Mouse (Mus musculus) limb, embryonic 10.5 days (tissue): ENCODE results near the gene Traf6. TPM values are rescaled to one million over a fixed set of nuclear protein-coding genes. Genes with fewer than 3 reads are reported as not detected.

Source experiments
- DNase-seq: peaks from one replicate; pipeline ENCODE4 v3.0.0-alpha.2; 2017; ENCODE audit warnings: low spot score
- H3K27ac ChIP-seq: fragments of 300-500 bp; sonication (generic); 2 replicates; pipeline ENCODE4 v1.5.1; 2016; ENCODE audit warnings: mild to moderate bottlenecking
- H3K27me3 ChIP-seq: fragments of 300-500 bp; sonication (generic); 2 replicates; pipeline ENCODE4 v1.6.1; 2016; ENCODE audit warnings: low read depth, mild to moderate bottlenecking; ENCODE audit not compliant: poor library complexity, severe bottlenecking
- H3K36me3 ChIP-seq: fragments of 300-500 bp; sonication (generic); 2 replicates; pipeline ENCODE4 v1.6.1; 2016; ENCODE audit warnings: mild to moderate bottlenecking, moderate library complexity
- H3K4me1 ChIP-seq: fragments of 300-500 bp; sonication (generic); 2 replicates; pipeline ENCODE4 v1.6.1; 2016
- H3K4me3 ChIP-seq: fragments of 300-500 bp; sonication (generic); 2 replicates; pipeline ENCODE4 v1.5.1; 2016; ENCODE audit warnings: mild to moderate bottlenecking, moderate library complexity
- H3K9me3 ChIP-seq: fragments of 300-500 bp; sonication (generic); replicated peaks from 2 replicates; pipeline ENCODE4 v1.6.1; 2016; ENCODE audit warnings: mild to moderate bottlenecking
- WGBS: fragments of 180-500 bp; shearing (Covaris S2); methylation state at CpG from one replicate; pipeline ENCODE4 v1.1.7; 2016; 5-methylcytosine and 5-hydroxymethylcytosine counted together
- polyA plus RNA-seq: library from polyadenylated mRNA; unstranded; fragments of >200 nt; fragmentation: Nextera tagmentation; extraction: Ambion mirVana; gene quantifications from 2 replicates; pipeline ENCODE4 v1.2.1, GENCODE M21; 2016

Traf6 gene
- polyA plus RNA-seq, 1 experiment from 2014 or later, result 16.1 TPM

DNA sequence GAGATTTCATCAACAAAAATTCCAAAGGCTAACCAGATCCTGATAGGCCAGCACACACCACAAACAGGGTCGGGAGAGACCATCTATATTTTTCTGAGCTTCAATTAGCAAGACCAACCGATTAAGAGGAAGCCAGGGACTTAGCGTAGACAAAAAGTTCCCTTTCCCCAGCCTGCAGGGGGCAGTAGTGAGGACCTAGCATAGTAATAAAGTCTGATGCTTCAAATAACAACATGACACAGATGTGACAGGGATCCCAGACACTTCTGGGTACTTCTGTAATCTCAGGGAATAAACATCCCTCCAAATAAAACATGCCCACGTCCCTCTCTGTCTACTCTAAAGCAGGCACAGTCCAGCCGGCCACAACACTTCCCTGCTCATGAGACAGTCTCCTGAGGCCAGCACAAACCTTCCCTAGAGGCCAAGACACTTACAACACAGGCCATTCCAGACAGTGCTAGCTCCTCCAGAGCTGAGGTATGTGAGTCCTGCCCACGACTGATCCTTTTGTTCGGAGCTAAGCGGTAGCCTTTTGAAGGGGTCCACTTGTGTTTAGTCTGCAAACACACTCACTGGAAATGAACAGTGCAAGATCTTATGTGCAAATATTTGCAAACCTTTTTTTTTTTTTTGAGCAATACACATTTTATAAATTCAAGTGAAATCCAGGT lies 37.6 kb downstream of the Traf6 start:
- WGBS, result 86% methylated on average over 8 of the region's 8 CpGs
- Histone ChIP-seq H3K4me1 (no peaks in the 10 kb centered on the region), H3K4me3 (no peak overlapping the region), H3K27me3 (no peaks in the 10 kb centered on the region), H3K9me3 (no peaks in the 10 kb centered on the region), H3K27ac (no peak overlapping the region), H3K36me3 (peaks cover 24% of the 10 kb centered on the region)
- DNase-seq, result peak; percentile 42

DNA sequence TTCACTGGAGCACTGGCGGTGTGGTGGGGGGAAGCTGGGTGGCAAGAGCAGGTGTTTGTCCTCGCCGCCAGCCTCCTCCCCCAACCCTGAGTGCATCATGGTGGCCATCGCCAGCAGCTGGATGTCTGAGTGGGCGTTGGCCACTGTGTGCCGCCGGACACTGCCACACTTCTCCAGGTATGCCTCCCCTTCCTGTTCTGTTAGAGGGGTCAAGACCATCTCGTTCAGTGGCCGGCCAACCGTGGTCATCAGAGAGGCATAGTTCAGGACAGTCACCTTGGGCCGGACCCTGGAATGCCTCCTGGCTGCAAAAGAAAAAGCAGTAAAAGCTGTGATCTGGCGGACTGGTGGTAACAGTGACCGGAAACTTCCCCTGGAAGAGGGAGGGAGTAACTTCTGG lies 38.9 kb downstream of the Traf6 start:
- Histone ChIP-seq H3K36me3 (peaks cover 27% of the 10 kb centered on the region), H3K4me3 (no peak overlapping the region), H3K27me3 (no peaks in the 10 kb centered on the region), H3K27ac (no peak overlapping the region), H3K9me3 (no peaks in the 10 kb centered on the region), H3K4me1 (no peaks in the 10 kb centered on the region)
- no peak for DNase-seq
- 90% methylated on average over 13 of the region's 13 CpGs for WGBS

DNA sequence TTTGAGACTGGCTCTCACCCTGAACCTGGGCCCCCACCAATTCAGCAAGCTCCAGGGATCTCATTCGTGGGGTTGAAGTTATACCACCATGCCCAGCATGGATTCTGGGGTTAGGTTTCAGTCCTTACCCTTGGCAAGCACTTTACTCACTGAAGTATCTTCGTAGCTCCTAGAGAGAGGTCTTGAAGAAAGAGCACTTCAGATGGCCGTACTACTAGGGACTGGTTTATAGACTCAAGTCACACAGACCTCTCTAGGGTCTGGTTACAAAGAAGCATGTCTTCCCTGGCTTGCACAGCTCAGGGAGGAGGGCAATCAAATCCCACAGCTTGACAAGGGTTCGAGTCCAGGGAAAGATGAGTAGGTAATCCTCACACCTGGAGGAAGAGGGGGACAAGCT lies 43.6 kb downstream of the Traf6 start:
- Histone ChIP-seq H3K9me3 (no peaks in the 10 kb centered on the region), H3K27me3 (no peaks in the 10 kb centered on the region), H3K36me3 (peaks cover 20% of the 10 kb centered on the region), H3K27ac (peak overlapping the region; percentile 74; the same call in 1 of the 2 replicates), H3K4me3 (no peak overlapping the region), H3K4me1 (peaks cover 13% of the 10 kb centered on the region)
- DNase-seq, result no peak
- WGBS, result 87% methylated on average over 4 of the region's 4 CpGs

DNA sequence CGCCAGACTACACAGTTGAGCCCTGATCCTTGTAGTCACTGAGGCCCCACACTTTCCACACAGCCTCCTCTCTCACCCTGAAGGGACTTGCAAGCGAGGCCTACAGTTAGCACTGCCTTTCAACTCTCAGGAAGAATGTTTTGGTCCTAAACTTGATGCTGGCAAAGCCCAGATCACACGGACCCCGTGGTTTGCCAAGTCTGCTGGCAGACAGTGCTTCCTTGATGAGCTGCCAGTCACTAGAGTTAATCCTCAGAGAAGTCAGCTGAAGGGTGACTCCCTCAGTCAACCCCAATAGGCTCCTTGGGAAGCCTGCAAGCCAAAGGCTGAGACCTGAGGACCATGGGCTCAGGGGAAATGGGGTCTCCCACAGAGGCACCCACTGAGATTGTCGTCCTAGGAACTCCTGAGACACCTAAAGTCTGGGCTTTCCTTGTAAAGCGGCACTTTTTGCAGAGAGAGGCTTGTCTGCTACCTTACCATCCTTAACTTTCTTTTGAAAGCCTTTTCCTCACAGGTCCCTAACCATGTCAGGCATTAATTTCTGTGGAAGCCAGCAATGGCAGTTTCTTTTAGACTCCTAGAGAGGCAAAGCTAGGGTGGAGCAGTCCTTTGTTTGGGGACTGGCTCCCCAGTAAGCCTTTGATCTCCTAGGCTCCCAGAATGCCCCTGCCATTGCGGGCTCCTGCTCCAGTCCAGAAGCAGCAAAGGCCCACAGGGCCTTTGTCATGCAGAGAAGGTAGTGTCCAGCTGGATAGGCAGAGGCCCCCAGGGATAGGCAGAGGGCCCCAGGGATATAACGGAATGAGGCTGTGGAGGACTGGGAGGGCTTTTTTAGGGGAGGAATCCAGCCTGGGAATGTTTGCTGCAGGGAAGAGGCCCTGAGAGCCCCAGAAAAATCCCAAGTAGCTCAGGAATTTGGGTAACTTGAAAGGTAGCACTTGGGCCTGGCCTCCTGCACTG lies 44.4 kb downstream of the Traf6 start:
- peaks cover 13% of the 10 kb centered on the region for H3K4me1 ChIP-seq
- H3K36me3 ChIP-seq, result peaks cover 15% of the 10 kb centered on the region
- peak overlapping the region; percentile 74 for H3K27ac ChIP-seq
- H3K4me3 ChIP-seq, result no peak overlapping the region
- H3K9me3 ChIP-seq, result no peaks in the 10 kb centered on the region
- DNase-seq, result no peak
- 43% methylated on average over 8 of the region's 8 CpGs for WGBS
- H3K27me3 ChIP-seq, result no peaks in the 10 kb centered on the region

DNA sequence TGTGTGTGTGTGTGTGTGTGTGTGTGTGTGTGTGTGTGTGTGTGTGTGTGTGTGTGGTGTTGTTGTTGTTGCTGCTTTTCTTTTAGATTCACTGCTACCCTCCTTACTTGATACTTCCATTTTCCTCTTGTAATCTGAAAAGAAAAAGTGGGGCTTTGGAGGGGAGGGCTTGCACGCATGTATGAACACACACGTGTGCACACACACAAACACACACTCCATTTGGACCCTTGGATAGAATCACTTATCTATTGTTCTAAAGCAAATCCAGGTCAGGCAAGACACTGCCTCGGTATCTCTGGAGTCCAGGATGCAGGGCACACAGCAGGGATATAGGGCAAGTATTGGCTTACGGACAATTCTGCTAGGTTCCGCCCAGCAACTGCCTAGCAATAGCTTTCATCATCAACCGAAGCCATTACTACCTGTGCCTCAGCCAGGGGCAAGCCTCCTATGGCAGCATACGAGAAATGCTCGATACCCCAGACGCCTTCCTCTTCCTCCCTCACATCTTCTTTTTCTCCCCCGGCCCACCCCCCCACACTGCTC lies 45.2 kb downstream of the Traf6 start:
- no peak for DNase-seq
- Histone ChIP-seq H3K9me3 (no peaks in the 10 kb centered on the region), H3K27ac (peak overlapping the region; percentile 74; the same call in 1 of the 2 replicates), H3K36me3 (peaks cover 19% of the 10 kb centered on the region), H3K27me3 (no peaks in the 10 kb centered on the region), H3K4me3 (no peak overlapping the region), H3K4me1 (peaks cover 13% of the 10 kb centered on the region)
- 78% methylated on average over 10 of the region's 10 CpGs for WGBS

DNA sequence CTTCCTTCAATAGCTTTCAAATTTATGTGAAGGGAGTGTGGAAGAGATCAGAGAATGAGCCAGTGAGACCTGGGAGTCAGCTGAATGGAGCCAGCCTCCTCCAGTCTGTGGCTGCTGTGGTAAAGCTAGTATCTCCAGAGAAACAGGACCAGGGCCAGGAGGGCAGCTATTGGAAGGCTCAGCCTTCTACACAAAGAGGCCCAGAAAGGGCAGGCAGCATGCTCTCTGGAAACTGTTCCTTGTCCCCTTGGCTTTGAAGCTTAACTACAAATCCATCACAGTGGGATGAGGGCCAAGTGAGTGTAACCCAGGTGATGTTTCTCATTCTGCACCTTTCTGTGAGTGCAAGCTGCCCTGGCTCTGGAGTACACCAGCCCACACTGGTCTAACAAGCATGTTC lies 49.6 kb downstream of the Traf6 start:
- Histone ChIP-seq H3K4me1 (peaks cover 9% of the 10 kb centered on the region), H3K36me3 (peaks cover 17% of the 10 kb centered on the region), H3K4me3 (no peak overlapping the region), H3K27me3 (no peaks in the 10 kb centered on the region), H3K27ac (no peak overlapping the region), H3K9me3 (no peaks in the 10 kb centered on the region)
- DNase-seq, result no peak

DNA sequence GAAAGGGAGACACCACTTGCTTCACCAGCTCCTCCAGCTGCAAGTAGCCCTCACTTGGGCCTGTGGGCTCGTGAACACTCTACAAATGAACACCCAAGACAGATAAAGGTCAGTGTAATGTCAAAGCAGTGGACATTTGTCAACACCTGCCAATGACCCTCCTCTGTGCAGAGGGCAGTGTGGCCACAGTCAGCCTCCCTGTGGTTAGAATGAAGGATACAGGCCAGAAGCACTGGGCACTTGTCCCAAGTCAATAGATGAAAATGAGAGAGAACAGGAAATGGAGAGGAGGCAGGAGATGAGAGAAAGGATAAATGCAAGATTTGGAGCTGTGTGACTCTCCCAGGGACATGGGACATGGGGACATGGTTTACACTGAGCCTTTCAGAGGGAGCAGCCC lies 51.2 kb downstream of the Traf6 start:
- Histone ChIP-seq H3K27ac (no peak overlapping the region), H3K9me3 (no peaks in the 10 kb centered on the region), H3K4me3 (no peak overlapping the region), H3K36me3 (peaks cover 29% of the 10 kb centered on the region), H3K27me3 (no peaks in the 10 kb centered on the region), H3K4me1 (no peaks in the 10 kb centered on the region; the same call in 1 of the 2 replicates)
- DNase-seq, result no peak
- 40% methylated on average over 1 of the region's 1 CpGs for WGBS

DNA sequence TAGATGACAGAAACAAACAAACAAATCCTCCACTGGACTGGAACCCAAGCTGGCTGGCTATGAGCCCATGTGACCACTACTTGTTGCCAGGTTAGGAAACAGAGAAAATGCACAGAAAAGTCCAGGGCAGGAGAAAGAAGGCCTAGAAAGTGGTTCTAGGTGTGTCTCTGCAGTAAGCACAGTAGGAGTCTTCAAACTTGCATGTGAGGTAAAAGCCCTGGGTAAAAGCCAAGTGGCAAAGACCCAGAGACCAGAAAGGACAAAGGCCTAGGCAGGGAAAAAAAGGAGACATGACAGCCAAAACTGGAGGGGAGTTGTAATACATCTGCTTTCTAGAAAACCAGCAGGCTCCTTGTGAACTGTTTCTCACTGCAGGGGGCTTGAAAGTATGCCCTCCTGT lies 52.7 kb downstream of the Traf6 start:
- H3K4me3 ChIP-seq, result no peak overlapping the region
- peaks cover 31% of the 10 kb centered on the region for H3K36me3 ChIP-seq
- no peak overlapping the region for H3K27ac ChIP-seq
- DNase-seq, result no peak
- no peaks in the 10 kb centered on the region for H3K9me3 ChIP-seq
- no peaks in the 10 kb centered on the region for H3K27me3 ChIP-seq
- no peaks in the 10 kb centered on the region; the same call in 1 of the 2 replicates for H3K4me1 ChIP-seq

DNA sequence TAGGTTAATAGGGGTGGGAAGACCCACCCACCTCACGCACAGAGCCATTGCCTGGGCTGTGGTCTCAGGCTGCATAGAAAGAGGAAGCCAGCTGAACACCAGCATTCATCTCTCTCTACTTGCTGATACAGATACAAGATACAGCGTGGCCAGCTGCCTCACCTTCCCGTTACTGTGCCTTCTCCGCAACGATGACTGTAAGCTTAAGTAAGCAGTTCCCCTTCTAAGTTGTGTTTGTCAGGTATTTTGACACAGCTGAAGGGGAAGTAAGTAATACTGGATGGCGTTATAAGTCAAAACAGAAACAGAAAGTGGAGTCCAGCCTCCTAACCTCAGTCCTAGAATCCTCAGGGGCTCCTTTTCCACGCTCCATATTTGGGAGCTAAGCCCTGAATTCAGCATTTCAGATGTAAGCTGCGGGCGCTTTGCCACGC lies 54.6 kb downstream of the Traf6 start:
- peaks cover 33% of the 10 kb centered on the region for H3K36me3 ChIP-seq
- H3K27ac ChIP-seq, result no peak overlapping the region
- H3K4me1 ChIP-seq, result no peaks in the 10 kb centered on the region; the same call in 1 of the 2 replicates
- no peaks in the 10 kb centered on the region for H3K27me3 ChIP-seq
- 90% methylated on average over 10 of the region's 10 CpGs for WGBS
- H3K4me3 ChIP-seq, result no peak overlapping the region
- DNase-seq, result no peak
- no peaks in the 10 kb centered on the region for H3K9me3 ChIP-seq

DNA sequence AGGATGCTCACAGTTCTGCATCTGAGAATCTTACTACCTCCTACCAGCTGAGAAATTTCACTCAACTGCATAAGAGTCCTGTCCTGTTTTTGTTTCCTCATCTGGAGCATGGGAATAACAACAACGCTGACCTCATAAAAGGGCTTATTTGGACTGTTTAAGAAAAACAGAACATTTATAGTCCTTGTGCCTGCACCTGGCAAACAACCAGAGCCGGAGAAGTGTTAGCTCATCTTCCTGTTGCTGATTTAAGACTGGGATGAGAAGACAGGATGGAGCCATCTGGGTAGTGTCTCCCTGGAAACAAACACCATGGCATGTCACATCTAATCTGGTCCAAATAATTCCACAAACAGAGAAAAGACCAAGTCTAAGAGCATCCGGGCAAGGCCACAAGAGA lies 55.3 kb downstream of the Traf6 start:
- Histone ChIP-seq H3K4me3 (no peak overlapping the region), H3K36me3 (peaks cover 26% of the 10 kb centered on the region), H3K9me3 (no peaks in the 10 kb centered on the region), H3K27me3 (no peaks in the 10 kb centered on the region), H3K4me1 (no peaks in the 10 kb centered on the region; the same call in 1 of the 2 replicates), H3K27ac (no peak overlapping the region)
- DNase-seq, result no peak
- 79% methylated on average over 3 of the region's 3 CpGs for WGBS

DNA sequence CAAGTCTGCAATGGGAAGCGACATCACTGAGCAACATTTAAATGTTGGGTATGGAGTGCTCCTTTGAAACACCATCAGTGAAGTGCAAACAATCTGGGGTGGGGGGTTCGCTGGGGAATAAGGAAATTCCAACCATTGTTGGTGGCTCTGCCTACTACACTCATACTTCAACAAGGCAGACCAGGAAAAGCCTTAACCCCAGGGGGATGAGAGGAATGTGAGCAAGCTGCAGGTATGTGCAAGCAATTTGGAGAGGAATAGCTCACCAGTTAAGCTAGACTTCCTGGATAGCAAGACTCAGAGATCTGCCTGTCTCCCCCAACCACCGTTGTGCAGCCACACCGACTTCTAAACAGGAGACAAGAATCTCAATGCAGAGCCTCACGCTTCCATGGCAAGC lies 61.7 kb downstream of the Traf6 start:
- H3K27ac ChIP-seq, result no peak overlapping the region
- peaks cover 6% of the 10 kb centered on the region; the same call in 1 of the 2 replicates for H3K36me3 ChIP-seq
- no peaks in the 10 kb centered on the region for H3K4me1 ChIP-seq
- DNase-seq, result no peak
- H3K9me3 ChIP-seq, result no peaks in the 10 kb centered on the region
- no peak overlapping the region for H3K4me3 ChIP-seq
- 79% methylated on average over 5 of the region's 5 CpGs for WGBS
- no peaks in the 10 kb centered on the region for H3K27me3 ChIP-seq

DNA sequence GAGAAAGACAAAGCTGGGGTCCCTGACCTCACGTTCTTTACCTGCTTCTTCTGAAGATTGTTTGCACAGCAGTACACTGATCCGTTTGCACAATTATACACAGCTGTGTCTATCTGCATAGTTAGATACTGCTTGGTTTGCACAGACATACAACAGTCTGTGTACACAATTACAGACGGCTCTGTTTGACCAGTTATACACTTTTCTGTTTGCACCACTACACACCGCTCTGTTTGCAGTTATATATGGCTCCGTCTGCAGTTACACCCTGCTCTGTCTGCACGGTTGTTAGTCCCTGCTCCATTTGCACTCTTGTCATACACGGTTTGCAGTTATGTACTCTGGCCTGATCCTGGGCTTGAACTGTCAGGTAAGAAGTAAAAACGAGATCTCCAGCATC lies 63.4 kb downstream of the Traf6 start:
- 84% methylated on average over 8 of the region's 8 CpGs for WGBS
- no peaks in the 10 kb centered on the region for H3K4me1 ChIP-seq
- no peak overlapping the region for H3K27ac ChIP-seq
- no peak overlapping the region for H3K4me3 ChIP-seq
- H3K9me3 ChIP-seq, result no peaks in the 10 kb centered on the region
- H3K36me3 ChIP-seq, result peaks cover 3% of the 10 kb centered on the region; the same call in 1 of the 2 replicates
- H3K27me3 ChIP-seq, result no peaks in the 10 kb centered on the region
- no peak for DNase-seq
